Mouse (Mus musculus): ENCODE measurements around the gene Ncbp3. TPM values are rescaled to one million over a fixed set of nuclear protein-coding genes. Genes with fewer than 3 reads are reported as not detected.
A peak's percentile ranks its signal among the peaks of the same experiment; 100 is the strongest.
"Not testable (repeated sequence)": the region's sequence is repeated elsewhere in the genome, so short reads cannot be mapped to it uniquely, and the experiment has no call there.

The Ncbp3 gene
- polyA plus RNA-seq, 1 experiment from 2014 or later = 11.8 TPM

GRCm38 (mm10) chr11:73099976-73100750, 52.6 kb downstream of the Ncbp3 start:
- Histone ChIP-seq H3K27ac (ENCODE audit: low read depth, low read length) (no peak overlapping the region), H3K9me3 (ENCODE audit: control insufficient read depth, low read length) (no peaks in the 10 kb centered on the region), H3K9ac (ENCODE audit: low read depth, low read length) (no peak overlapping the region), H3K4me2 (no peak overlapping the region), H3K4me3 (ENCODE audit: low read depth, low read length) (no peak overlapping the region), H3K27me3 (replicated peaks; ENCODE audit: control insufficient read depth, insufficient read depth, low read length) (no peaks in the 10 kb centered on the region), H3K36me3 (ENCODE audit: control insufficient read depth, insufficient read depth, low read length) (no peaks in the 10 kb centered on the region), H3K4me1 (replicated peaks; ENCODE audit: control insufficient read depth, insufficient read depth, low read length) (no peaks in the 10 kb centered on the region)
- ATAC-seq (replicated peaks; ENCODE audit: low FRiP score) (no peak), DNase-seq (ENCODE audit: low spot score) (no peak)
- 72% methylated on average over 14 of the region's 14 CpGs for WGBS

DNA sequence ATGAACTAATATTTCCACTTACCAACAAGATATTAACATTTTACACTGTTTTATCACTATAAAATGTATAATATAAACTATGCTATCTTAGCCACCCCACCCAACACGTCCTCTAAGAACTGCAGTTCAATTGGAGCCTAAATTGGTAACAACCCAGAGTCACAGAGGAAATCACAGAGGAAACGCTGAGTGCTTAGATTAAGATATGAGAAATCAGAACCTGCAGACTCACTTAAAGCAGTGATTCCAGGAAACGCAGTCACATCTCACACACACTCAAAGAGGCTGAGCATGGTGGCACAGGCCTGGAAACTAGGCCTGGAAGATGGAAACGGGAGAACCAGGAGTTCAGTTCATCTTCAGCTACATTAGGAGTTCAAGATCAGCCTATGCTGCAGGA, 53.7 kb downstream of the Ncbp3 start:
- Histone ChIP-seq H3K4me2 (no peak overlapping the region), H3K9me3 (ENCODE audit: control insufficient read depth, low read length) (no peaks in the 10 kb centered on the region), H3K4me1 (replicated peaks; ENCODE audit: control insufficient read depth, insufficient read depth, low read length) (no peaks in the 10 kb centered on the region), H3K27me3 (replicated peaks; ENCODE audit: control insufficient read depth, insufficient read depth, low read length) (no peaks in the 10 kb centered on the region), H3K36me3 (ENCODE audit: control insufficient read depth, insufficient read depth, low read length) (no peaks in the 10 kb centered on the region), H3K4me3 (ENCODE audit: low read depth, low read length) (no peak overlapping the region), H3K9ac (ENCODE audit: low read depth, low read length) (no peak overlapping the region), H3K27ac (ENCODE audit: low read depth, low read length) (no peak overlapping the region)
- 47% methylated on average over 4 of the region's 4 CpGs for WGBS
- DNase-seq (ENCODE audit: low spot score) (no peak), ATAC-seq (replicated peaks; ENCODE audit: low FRiP score) (no peak)

GRCm38 (mm10) chr11:73105246-73105645, 57.7 kb downstream of the Ncbp3 start:
- no peak overlapping the region for H3K9ac ChIP-seq (ENCODE audit: low read depth, low read length)
- no peaks in the 10 kb centered on the region for H3K27me3 ChIP-seq (replicated peaks; ENCODE audit: control insufficient read depth, insufficient read depth, low read length)
- no peak overlapping the region for H3K27ac ChIP-seq (ENCODE audit: low read depth, low read length)
- no peaks in the 10 kb centered on the region for H3K9me3 ChIP-seq (ENCODE audit: control insufficient read depth, low read length)
- H3K4me2 ChIP-seq = no peak overlapping the region
- no peak for DNase-seq (ENCODE audit: low spot score)
- WGBS = 31% methylated on average over 3 of the region's 3 CpGs
- no peak overlapping the region for H3K4me3 ChIP-seq (ENCODE audit: low read depth, low read length)
- H3K4me1 ChIP-seq (replicated peaks; ENCODE audit: control insufficient read depth, insufficient read depth, low read length) = 0 out of 2 replicates have a peak, but pooled peaks cover 8% of the 10 kb centered on the region
- no peak for ATAC-seq (replicated peaks; ENCODE audit: low FRiP score)
- H3K36me3 ChIP-seq (ENCODE audit: control insufficient read depth, insufficient read depth, low read length) = no peaks in the 10 kb centered on the region

DNA sequence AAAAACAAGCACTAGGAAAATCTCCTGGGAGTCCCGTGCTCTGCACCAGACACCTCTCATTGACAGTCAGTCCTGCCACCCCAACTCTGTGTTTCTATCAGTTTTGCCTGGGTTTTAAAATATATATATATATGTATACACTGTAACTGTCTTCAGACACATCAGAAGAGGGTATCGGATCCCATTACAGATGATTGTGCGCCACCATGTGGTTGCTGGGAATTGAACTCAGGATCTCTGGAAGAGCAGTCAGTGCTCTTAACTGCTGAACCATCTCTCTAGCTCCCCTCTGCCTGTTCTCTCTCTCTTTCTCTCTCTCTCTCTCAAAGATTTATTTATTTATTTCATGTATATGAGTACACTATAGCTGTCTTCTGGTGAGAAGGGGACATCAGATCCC, 59.8 kb downstream of the Ncbp3 start:
- H3K4me3 ChIP-seq (ENCODE audit: low read depth, low read length); H3K4me1 ChIP-seq (replicated peaks; ENCODE audit: control insufficient read depth, insufficient read depth, low read length); H3K4me2 ChIP-seq; DNase-seq (ENCODE audit: low spot score); H3K27ac ChIP-seq (ENCODE audit: low read depth, low read length); H3K27me3 ChIP-seq (replicated peaks; ENCODE audit: control insufficient read depth, insufficient read depth, low read length); H3K9me3 ChIP-seq (ENCODE audit: control insufficient read depth, low read length); ATAC-seq (replicated peaks; ENCODE audit: low FRiP score); H3K9ac ChIP-seq (ENCODE audit: low read depth, low read length); H3K36me3 ChIP-seq (ENCODE audit: control insufficient read depth, insufficient read depth, low read length): not testable (repeated sequence)
- WGBS = 41% methylated on average over 3 of the region's 3 CpGs

DNA sequence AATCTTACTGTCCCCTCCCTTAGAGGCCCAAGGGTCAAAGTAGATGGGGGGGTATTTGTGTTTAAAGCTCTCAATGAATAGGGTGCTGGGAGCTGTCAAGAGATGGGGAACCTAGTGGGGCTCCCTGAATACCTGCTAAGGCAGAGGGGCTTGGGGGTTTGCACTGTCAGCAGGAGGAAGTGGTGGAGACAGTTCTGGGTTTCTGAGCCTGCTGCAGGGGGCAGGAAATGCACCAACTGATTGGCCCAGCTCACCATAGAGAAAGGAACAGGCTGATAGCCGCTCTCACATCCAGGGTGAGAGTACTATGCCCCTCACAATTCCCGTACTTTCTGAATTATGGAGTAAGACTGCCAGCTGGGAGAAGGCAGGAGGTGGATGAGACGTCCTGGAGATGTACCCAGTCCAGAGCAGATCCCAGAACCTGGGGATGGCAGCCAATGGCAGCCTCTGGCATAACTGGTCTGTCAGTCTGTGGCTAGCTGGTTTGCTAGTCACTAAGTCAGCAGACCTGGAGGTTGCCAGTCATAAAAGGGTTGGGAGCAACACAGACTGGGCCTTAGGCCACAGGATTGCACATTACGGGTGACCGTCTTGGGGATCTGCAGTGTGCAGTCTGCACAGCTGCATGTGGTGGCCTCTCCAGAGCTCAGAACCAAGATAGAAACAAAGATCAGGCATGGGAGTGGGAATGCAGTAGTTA, 60.8 kb downstream of the Ncbp3 start:
- ATAC-seq (replicated peaks; ENCODE audit: low FRiP score) (peak; percentile 45; the same call in 1 of the 2 replicates), DNase-seq (ENCODE audit: low spot score) (no peak)
- Histone ChIP-seq H3K36me3 (ENCODE audit: control insufficient read depth, insufficient read depth, low read length) (no peaks in the 10 kb centered on the region), H3K9ac (ENCODE audit: low read depth, low read length) (no peak overlapping the region), H3K4me3 (ENCODE audit: low read depth, low read length) (no peak overlapping the region), H3K4me2 (no peak overlapping the region), H3K4me1 (replicated peaks; ENCODE audit: control insufficient read depth, insufficient read depth, low read length) (0 out of 2 replicates have a peak, but pooled peaks cover 8% of the 10 kb centered on the region), H3K27ac (ENCODE audit: low read depth, low read length) (no peak overlapping the region), H3K27me3 (replicated peaks; ENCODE audit: control insufficient read depth, insufficient read depth, low read length) (no peaks in the 10 kb centered on the region), H3K9me3 (ENCODE audit: control insufficient read depth, low read length) (no peaks in the 10 kb centered on the region)
- 57% methylated on average over 5 of the region's 5 CpGs for WGBS

- Histone ChIP-seq H3K9ac (ENCODE audit: low read depth, low read length) (no peak overlapping the region), H3K9me3 (ENCODE audit: control insufficient read depth, low read length) (no peaks in the 10 kb centered on the region), H3K27ac (ENCODE audit: low read depth, low read length) (no peak overlapping the region), H3K4me1 (replicated peaks; ENCODE audit: control insufficient read depth, insufficient read depth, low read length) (0 out of 2 replicates have a peak, but pooled peaks cover 8% of the 10 kb centered on the region), H3K36me3 (ENCODE audit: control insufficient read depth, insufficient read depth, low read length) (no peaks in the 10 kb centered on the region), H3K4me3 (ENCODE audit: low read depth, low read length) (no peak overlapping the region), H3K4me2 (no peak overlapping the region), H3K27me3 (replicated peaks; ENCODE audit: control insufficient read depth, insufficient read depth, low read length) (no peaks in the 10 kb centered on the region)
- 60% methylated on average over 14 of the region's 14 CpGs for WGBS
- ATAC-seq (replicated peaks; ENCODE audit: low FRiP score) (no peak), DNase-seq (ENCODE audit: low spot score) (no peak)
These were observed 61.5 kb downstream of the Ncbp3 start for GRCm38 (mm10) chr11:73108898-73109625.

- H3K9ac ChIP-seq (ENCODE audit: low read depth, low read length) = no peak overlapping the region
- 76% methylated on average over 3 of the region's 3 CpGs for WGBS
- peak overlapping the region; percentile 6; the same call in 1 of the 2 replicates for H3K27ac ChIP-seq (ENCODE audit: low read depth, low read length)
- H3K4me3 ChIP-seq (ENCODE audit: low read depth, low read length) = no peak overlapping the region
- H3K4me2 ChIP-seq = no peak overlapping the region
- H3K27me3 ChIP-seq (replicated peaks; ENCODE audit: control insufficient read depth, insufficient read depth, low read length) = no peaks in the 10 kb centered on the region
- DNase-seq (ENCODE audit: low spot score) = no peak
- H3K9me3 ChIP-seq (ENCODE audit: control insufficient read depth, low read length) = no peaks in the 10 kb centered on the region
- no peaks in the 10 kb centered on the region for H3K36me3 ChIP-seq (ENCODE audit: control insufficient read depth, insufficient read depth, low read length)
- H3K4me1 ChIP-seq (replicated peaks; ENCODE audit: control insufficient read depth, insufficient read depth, low read length) = 0 out of 2 replicates have a peak, but pooled peaks cover 8% of the 10 kb centered on the region
- ATAC-seq (replicated peaks; ENCODE audit: low FRiP score) = no peak
These were observed 62.4 kb downstream of the Ncbp3 start for GRCm38 (mm10) chr11:73109941-73110340.

DNA sequence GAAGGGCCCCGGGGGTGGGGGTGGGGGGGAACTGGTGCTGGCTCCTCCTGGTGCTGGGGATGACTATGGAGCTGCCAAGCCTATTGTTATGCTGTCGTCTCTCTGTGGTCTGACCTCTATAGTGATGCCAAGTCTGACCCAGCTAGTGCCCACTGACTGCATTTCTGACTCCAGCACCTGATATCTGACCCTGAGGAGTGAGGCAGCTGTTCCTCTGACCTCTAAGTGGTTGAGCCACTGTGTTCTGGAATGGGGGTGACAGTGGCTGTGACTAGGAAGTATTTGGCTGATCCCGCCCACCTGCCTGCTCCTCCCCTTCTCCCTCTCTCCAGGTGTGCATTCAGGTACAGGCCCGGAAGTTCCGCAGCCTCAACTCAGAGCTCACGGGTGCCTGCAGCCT, 63.8 kb downstream of the Ncbp3 start:
- no peak for ATAC-seq (replicated peaks; ENCODE audit: low FRiP score)
- 0 out of 2 replicates have a peak, but pooled peaks cover 8% of the 10 kb centered on the region for H3K4me1 ChIP-seq (replicated peaks; ENCODE audit: control insufficient read depth, insufficient read depth, low read length)
- 75% methylated on average over 6 of the region's 6 CpGs for WGBS

More for the DNA sequence above, 63.8 kb downstream of the Ncbp3 start:
- H3K27me3 ChIP-seq (replicated peaks; ENCODE audit: control insufficient read depth, insufficient read depth, low read length) = no peaks in the 10 kb centered on the region
- DNase-seq (ENCODE audit: low spot score) = no peak
- no peak overlapping the region for H3K9ac ChIP-seq (ENCODE audit: low read depth, low read length)
- no peaks in the 10 kb centered on the region for H3K36me3 ChIP-seq (ENCODE audit: control insufficient read depth, insufficient read depth, low read length)
- H3K4me3 ChIP-seq (ENCODE audit: low read depth, low read length) = no peak overlapping the region
- no peak overlapping the region for H3K4me2 ChIP-seq
- no peak overlapping the region for H3K27ac ChIP-seq (ENCODE audit: low read depth, low read length)
- H3K9me3 ChIP-seq (ENCODE audit: control insufficient read depth, low read length) = no peaks in the 10 kb centered on the region
